In genomic region chr13:54383531-54383930, GRCm38 (mm10) we compare ENCODE assay signal across 27 mouse cellular contexts. TPM values are rescaled to one million over a fixed set of nuclear protein-coding genes. Genes with fewer than 3 reads are reported as not detected.
DNase-seq lines count a peak whose midpoint lies in the region; ATAC-seq and TF ChIP-seq lines count a peak whose summit lies in the region.
"Had no signal": no experiment of that assay in that cellular context is flagged by ENCODE, and none has a peak within 500 bp of the region (broad histone marks: within the 10 kb centered on the region; RNA-seq: fewer than 3 reads in every experiment).

No protein-coding gene starts in this region.

- 0 out of 2 replicates have a peak, but pooled peaks have one; percentile 13 for TF ChIP-seq CTCF in cerebellum, adult 2 months (IDR thresholded peaks at IDR 0.05; ENCODE audit: borderline replicate concordance, insufficient read depth, low read depth, low read length)
- no peak for TF ChIP-seq CTCF in cortical plate, adult 2 months (IDR thresholded peaks at IDR 0.05; ENCODE audit: extremely low read depth, insufficient read depth, low read length)

- no peaks in the 10 kb centered on the region for H3K9me3 ChIP-seq in hindbrain, embryonic 12.5 days (replicated peaks)
- no peaks in the 10 kb centered on the region for H3K9me3 ChIP-seq in hindbrain, embryonic 14.5 days (ENCODE audit: control insufficient read depth, low read length)
- H3K9me3 ChIP-seq: embryonic facial prominence, embryonic 10.5 days; embryonic facial prominence, embryonic 13.5 days; forebrain, embryonic 12.5 days; forebrain, embryonic 15.5 days; hindbrain, embryonic 13.5 days had no signal

- TF ChIP-seq POLR2A in cerebellum, adult 2 months (IDR thresholded peaks at IDR 0.05; ENCODE audit: borderline replicate concordance, insufficient read depth, low read length): peak; percentile 21; the same call in 1 of the 2 replicates
- TF ChIP-seq POLR2A in cortical plate, adult 2 months (IDR thresholded peaks at IDR 0.05; ENCODE audit: extremely low read depth, insufficient read depth, low read length): peak; percentile 32

- no peak overlapping the region for H3K27ac ChIP-seq in cerebellum, adult 2 months (ENCODE audit: insufficient read depth, low read length)
- no peak overlapping the region for H3K27ac ChIP-seq in hindbrain, embryonic 12.5 days
- H3K27ac ChIP-seq in hindbrain, embryonic 14.5 days: no peak overlapping the region
- no peak overlapping the region for H3K27ac ChIP-seq in cortical plate, adult 2 months (ENCODE audit: insufficient read depth, low read length)
- H3K27ac ChIP-seq: embryonic facial prominence, embryonic 10.5 days; embryonic facial prominence, embryonic 13.5 days; forebrain, embryonic 12.5 days; forebrain, embryonic 15.5 days; gastrocnemius, adult 2 months; hindbrain, embryonic 13.5 days; hindbrain, postnatal 0 days had no signal

- H3K27me3 ChIP-seq in cerebellum, adult 2 months (ENCODE audit: control insufficient read depth, insufficient read depth, low read length): no peaks in the 10 kb centered on the region
- 0 out of 2 replicates have a peak, but pooled peaks cover 3% of the 10 kb centered on the region for H3K27me3 ChIP-seq in hindbrain, embryonic 12.5 days
- no peaks in the 10 kb centered on the region for H3K27me3 ChIP-seq in hindbrain, embryonic 14.5 days (ENCODE audit: control insufficient read depth, insufficient read depth, low read length)
- H3K27me3 ChIP-seq: forebrain, embryonic 12.5 days; forebrain, embryonic 15.5 days had no signal

- peaks cover 17% of the 10 kb centered on the region for H3K4me1 ChIP-seq in cerebellum, adult 2 months (ENCODE audit: control insufficient read depth, insufficient read depth, low read length)
- peaks cover 13% of the 10 kb centered on the region for H3K4me1 ChIP-seq in hindbrain, embryonic 12.5 days
- H3K4me1 ChIP-seq in hindbrain, embryonic 14.5 days (replicated peaks; ENCODE audit: control insufficient read depth, insufficient read depth, low read length): peaks cover 13% of the 10 kb centered on the region
- no peaks in the 10 kb centered on the region; the same call in 1 of the 2 replicates for H3K4me1 ChIP-seq in cortical plate, adult 2 months (ENCODE audit: control insufficient read depth, insufficient read depth, low read length)

- no peak overlapping the region for H3K4me2 ChIP-seq in hindbrain, embryonic 12.5 days (replicated peaks)
- no peak overlapping the region for H3K4me2 ChIP-seq in hindbrain, embryonic 14.5 days (replicated peaks)
- H3K4me2 ChIP-seq: embryonic facial prominence, embryonic 13.5 days; forebrain, embryonic 12.5 days; forebrain, embryonic 15.5 days; heart, embryonic 11.5 days; hindbrain, embryonic 13.5 days had no signal

- H3K36me3 ChIP-seq in hindbrain, embryonic 12.5 days: peaks cover 5% of the 10 kb centered on the region; the same call in 1 of the 2 replicates
- 0 out of 2 replicates have a peak, but pooled peaks cover 5% of the 10 kb centered on the region for H3K36me3 ChIP-seq in hindbrain, embryonic 14.5 days (replicated peaks; ENCODE audit: control insufficient read depth, insufficient read depth)
- H3K36me3 ChIP-seq: G1E had no signal

- WGBS in cerebellum, adult 2 months: 74% methylated on average over 5 of the region's 5 CpGs
- 84% methylated on average over 5 of the region's 5 CpGs for WGBS in hindbrain, embryonic 12.5 days
- 88% methylated on average over 5 of the region's 5 CpGs for whole genome bisulfite sequencing in hindbrain, embryonic 14.5 days

- peak in 1 of 2 experiments; percentile 37 for DNase-seq in cerebellum, adult 2 months
- no peak for DNase-seq in cerebellum, postnatal 10 days
- DNase-seq in cerebellum, postnatal 25 days: peak; percentile 37 to 43
- DNase-seq in hindbrain, embryonic 14.5 days (ENCODE audit: low spot score): no peak
- DNase-seq: adrenal gland, postnatal 10 days; adrenal gland, postnatal 36 days; B cell, adult 2 months; embryo, embryonic 11 days; gastrocnemius, adult 2 months; gastrocnemius, postnatal 14 days; heart, adult 11 months; kidney, adult 18-20 months had no signal

- no peak overlapping the region for H3K9ac ChIP-seq in hindbrain, embryonic 12.5 days
- no peak overlapping the region for H3K9ac ChIP-seq in hindbrain, embryonic 14.5 days
- H3K9ac ChIP-seq: embryonic facial prominence, embryonic 13.5 days; forebrain, embryonic 12.5 days; forebrain, embryonic 15.5 days; hindbrain, embryonic 13.5 days had no signal

- ATAC-seq in cerebellum, adult (ENCODE audit: insufficient number of reproducible peaks, low FRiP score, low TSS enrichment): no peak
- 0 out of 2 replicates have a peak, but pooled peaks have one; percentile 15 for ATAC-seq in hindbrain, embryonic 12.5 days (ENCODE audit: low FRiP score)
- no peak for ATAC-seq in hindbrain, embryonic 14.5 days (ENCODE audit: low FRiP score)
- ATAC-seq: inflammation-experienced regulatory T-cells, adult 6 months; intestine, embryonic 16.5 days; Patski had no signal

- no peak overlapping the region for H3K4me3 ChIP-seq in cerebellum, adult 2 months (replicated peaks; ENCODE audit: insufficient read depth, low read depth, low read length)
- H3K4me3 ChIP-seq in hindbrain, embryonic 12.5 days: no peak overlapping the region
- no peak overlapping the region for H3K4me3 ChIP-seq in hindbrain, embryonic 14.5 days (replicated peaks; ENCODE audit: low read length)
- no peak overlapping the region for H3K4me3 ChIP-seq in cortical plate, adult 2 months (ENCODE audit: insufficient read depth, low read length)
- H3K4me3 ChIP-seq: embryonic facial prominence, embryonic 10.5 days; embryonic facial prominence, embryonic 13.5 days; erythroblast, embryonic 14.5 days; forebrain, embryonic 12.5 days; forebrain, embryonic 15.5 days; gastrocnemius, adult 2 months; hindbrain, embryonic 13.5 days had no signal

RNA-seq across cellular contexts. Expression of gene Cplx2, which starts 12.4 kb away (rescaled TPM):
- 361 and 392 TPM in 2 replicates for polyA plus RNA-seq in cerebellum, adult 2 months (2012; rRNA removed)
- polyA plus RNA-seq in hindbrain, embryonic 12.5 days (2016; fragmentation: Nextera tagmentation; extraction: Ambion mirVana): 12.5 and 13.8 TPM in 2 replicates
- polyA plus RNA-seq in hindbrain, embryonic 14.5 days (2014; fragmentation: Nextera tagmentation; extraction: Ambion mirVana): 24.9 and 30.1 TPM in 2 replicates
- polyA plus RNA-seq in cortical plate, adult 2 months (2012; rRNA removed): 496 and 516 TPM in 2 replicates
- polyA plus RNA-seq: G1E; inflammation-experienced regulatory T-cells, adult 6 months had no signal

Comparison
In these comparisons a context has a peak if more than half of its experiments do, and no peak if none do; other contexts are left out.
1. DNase-seq: peak in cerebellum, postnatal 25 days (2 of 2); none in cerebellum, postnatal 10 days (0 of 2) and hindbrain, embryonic 14.5 days (single experiment).
2. RNA of gene Cplx2, which starts 12.4 kb away (polyA plus RNA-seq): 496 to 516 TPM in cortical plate, adult 2 months and 361 to 392 TPM in cerebellum, adult 2 months; 24.9 to 30.1 TPM in hindbrain, embryonic 14.5 days and 12.5 to 13.8 TPM in hindbrain, embryonic 12.5 days; every median in the first group is over 10 times any median in the second.